Mouse (Mus musculus): ENCODE measurements around the gene Zfp853.

Gene Zfp853

DNA sequence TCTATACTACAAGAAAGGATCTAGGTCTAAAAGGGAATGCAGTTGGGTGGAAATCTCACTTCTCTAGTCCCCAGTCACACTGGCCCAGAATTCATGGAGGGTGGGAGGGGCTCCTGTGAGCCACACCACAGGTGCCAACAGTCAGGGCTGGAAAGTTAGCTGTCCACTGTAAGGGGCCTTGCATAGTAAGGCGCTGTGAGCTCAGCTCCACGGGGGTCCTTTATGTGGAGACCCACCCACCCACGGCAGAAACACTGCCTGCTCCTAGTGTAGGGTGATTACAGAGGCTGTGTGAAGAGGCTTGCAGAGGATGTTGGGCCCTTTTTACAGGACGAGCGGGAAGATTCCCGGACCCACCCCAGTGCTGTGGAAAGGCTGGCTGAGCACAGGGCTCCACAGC, 41.4 kb downstream of the Zfp853 start:
- peak; percentile 55 for DNase-seq

DNA sequence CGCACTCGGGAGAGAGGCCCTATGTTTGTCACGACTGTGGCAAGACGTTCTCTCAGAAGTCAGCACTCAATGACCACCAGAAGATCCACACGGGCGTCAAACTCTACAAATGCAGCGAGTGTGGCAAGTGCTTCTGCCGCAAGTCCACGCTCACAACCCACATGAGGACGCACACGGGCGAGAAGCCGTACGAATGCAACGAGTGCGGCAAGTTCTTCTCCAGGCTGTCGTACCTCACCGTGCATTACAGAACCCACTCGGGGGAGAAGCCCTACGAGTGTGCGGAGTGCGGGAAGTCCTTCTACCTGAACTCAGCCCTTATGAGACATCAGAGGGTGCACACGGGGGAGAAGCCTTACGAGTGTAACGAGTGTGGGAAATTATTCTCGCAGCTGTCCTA, 48.5 kb downstream of the Zfp853 start:
- no peak for DNase-seq

Data from cerebellum, adult 11-12 months (tissue).